Mouse (Mus musculus) midbrain, embryonic 15.5 days (tissue): Measurements from ENCODE around the gene Asprv1. TPM values are rescaled to one million over a fixed set of nuclear protein-coding genes. Genes with fewer than 3 reads are reported as not detected.

Experiments used
- ATAC-seq: fragments of 200-750 bp; cut with Nextera tagmentation; replicated peaks from 2 replicates; pipeline ENCODE4 v1.8.0; 2017; ENCODE audit warnings: moderate TSS enrichment
- H3K27ac ChIP-seq: fragments of 300-500 bp; sonication (generic); 2 replicates; pipeline ENCODE4 v1.5.1; 2015; ENCODE audit warnings: mild to moderate bottlenecking, inconsistent platforms
- H3K27me3 ChIP-seq: fragments of 300-500 bp; sonication (generic); replicated peaks from 2 replicates; pipeline ENCODE4 v1.6.1; 2015; ENCODE audit warnings: inconsistent platforms
- H3K36me3 ChIP-seq: fragments of 300-500 bp; sonication (generic); replicated peaks from 2 replicates; pipeline ENCODE4 v1.6.1; 2015; ENCODE audit warnings: inconsistent platforms
- H3K4me1 ChIP-seq: fragments of 300-500 bp; sonication (generic); 2 replicates; pipeline ENCODE4 v1.6.1; 2015; ENCODE audit warnings: inconsistent platforms
- H3K4me2 ChIP-seq: fragments of 300-500 bp; sonication (generic); 2 replicates; pipeline ENCODE4 v1.6.1; 2015; ENCODE audit warnings: inconsistent platforms, mild to moderate bottlenecking, moderate library complexity
- H3K4me3 ChIP-seq: fragments of 300-500 bp; sonication (generic); 2 replicates; pipeline ENCODE4 v1.5.1; 2015; ENCODE audit warnings: mild to moderate bottlenecking, inconsistent platforms
- H3K9ac ChIP-seq: fragments of 300-500 bp; sonication (generic); 2 replicates; pipeline ENCODE4 v1.6.1; 2015; ENCODE audit warnings: mild to moderate bottlenecking, inconsistent platforms
- H3K9me3 ChIP-seq: fragments of 300-500 bp; sonication (generic); 2 replicates; pipeline ENCODE4 v1.6.1; 2016; ENCODE audit warnings: inconsistent platforms
- WGBS: fragments of 180-500 bp; shearing (Covaris S2); methylation state at CpG from one replicate; pipeline ENCODE4 v1.1.7; 2015; ENCODE audit warnings: mixed read lengths; 5-methylcytosine and 5-hydroxymethylcytosine counted together
- polyA plus RNA-seq: library from polyadenylated mRNA; unstranded; fragments of >200 nt; fragmentation: Nextera tagmentation; extraction: Ambion mirVana; gene quantifications from 2 replicates; pipeline ENCODE4 v1.2.1, GENCODE M21; 2015

Gene Asprv1
- polyA plus RNA-seq = 0.47 and 1.7 TPM in 2 replicates

DNA sequence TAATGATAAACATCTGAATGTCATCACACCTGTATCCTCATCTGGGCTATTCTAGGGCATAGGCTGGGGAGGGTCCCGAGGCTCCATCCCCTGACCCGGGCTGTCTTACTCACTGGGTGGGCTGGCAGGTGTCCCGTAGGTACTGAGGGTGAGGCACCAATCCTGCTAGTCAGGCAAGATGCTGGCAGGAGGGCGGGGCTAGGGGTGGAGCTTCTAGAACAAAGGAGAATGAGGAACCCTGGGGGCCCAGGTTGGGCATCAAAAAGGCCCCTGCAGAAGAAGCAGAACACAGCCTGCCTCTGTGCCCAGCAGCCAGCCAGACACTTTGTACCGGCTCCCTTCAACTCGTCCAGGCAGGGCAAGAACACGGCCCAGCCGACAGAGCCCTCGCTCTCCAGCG is at the start of gene Asprv1:
TSS of gene Asprv1 (plus strand) at position 219 of the 400 bp plus-strand sequence.
- no peaks in the 10 kb centered on the region for H3K4me1 ChIP-seq
- H3K9me3 ChIP-seq = no peaks in the 10 kb centered on the region
- no peak for ATAC-seq
- no peaks in the 10 kb centered on the region for H3K27me3 ChIP-seq
- 45% methylated on average over 10 of the region's 10 CpGs for WGBS
- no peak within 1 kb of the TSS for H3K4me3 ChIP-seq
- no peak within 1 kb of the TSS for H3K9ac ChIP-seq
- H3K4me2 ChIP-seq = no peak within 1 kb of the TSS
- H3K36me3 ChIP-seq = no peaks in the 10 kb centered on the region
- H3K27ac ChIP-seq = no peak within 1 kb of the TSS

DNA sequence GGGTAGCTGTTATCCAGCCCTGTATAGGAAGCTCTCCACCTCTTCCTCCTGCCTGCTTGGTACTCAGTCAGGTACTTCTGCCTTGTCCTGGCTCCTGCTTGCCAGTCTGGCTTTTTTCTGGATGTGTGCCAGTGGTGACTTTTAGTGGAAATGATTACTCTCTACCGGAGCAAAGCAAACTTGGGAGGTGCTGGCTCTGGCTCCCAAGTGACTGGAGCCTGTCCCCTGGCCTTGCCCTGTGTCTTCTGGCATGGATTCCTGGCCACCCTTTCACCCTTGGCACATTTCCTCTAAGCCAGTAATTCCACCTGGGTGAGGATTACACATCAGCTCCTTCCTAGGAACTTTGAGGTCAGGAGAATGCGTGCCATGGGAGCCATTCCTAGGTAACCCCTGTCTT is 49.6 kb upstream of the Asprv1 start:
- no peaks in the 10 kb centered on the region for H3K9me3 ChIP-seq
- H3K4me2 ChIP-seq = no peak overlapping the region
- H3K27ac ChIP-seq = no peak overlapping the region
- WGBS = 87% methylated on average over 2 of the region's 2 CpGs
- H3K27me3 ChIP-seq = no peaks in the 10 kb centered on the region
- no peak overlapping the region for H3K4me3 ChIP-seq
- no peak overlapping the region for H3K9ac ChIP-seq
- ATAC-seq = no peak
- no peaks in the 10 kb centered on the region for H3K36me3 ChIP-seq
- H3K4me1 ChIP-seq = no peaks in the 10 kb centered on the region

DNA sequence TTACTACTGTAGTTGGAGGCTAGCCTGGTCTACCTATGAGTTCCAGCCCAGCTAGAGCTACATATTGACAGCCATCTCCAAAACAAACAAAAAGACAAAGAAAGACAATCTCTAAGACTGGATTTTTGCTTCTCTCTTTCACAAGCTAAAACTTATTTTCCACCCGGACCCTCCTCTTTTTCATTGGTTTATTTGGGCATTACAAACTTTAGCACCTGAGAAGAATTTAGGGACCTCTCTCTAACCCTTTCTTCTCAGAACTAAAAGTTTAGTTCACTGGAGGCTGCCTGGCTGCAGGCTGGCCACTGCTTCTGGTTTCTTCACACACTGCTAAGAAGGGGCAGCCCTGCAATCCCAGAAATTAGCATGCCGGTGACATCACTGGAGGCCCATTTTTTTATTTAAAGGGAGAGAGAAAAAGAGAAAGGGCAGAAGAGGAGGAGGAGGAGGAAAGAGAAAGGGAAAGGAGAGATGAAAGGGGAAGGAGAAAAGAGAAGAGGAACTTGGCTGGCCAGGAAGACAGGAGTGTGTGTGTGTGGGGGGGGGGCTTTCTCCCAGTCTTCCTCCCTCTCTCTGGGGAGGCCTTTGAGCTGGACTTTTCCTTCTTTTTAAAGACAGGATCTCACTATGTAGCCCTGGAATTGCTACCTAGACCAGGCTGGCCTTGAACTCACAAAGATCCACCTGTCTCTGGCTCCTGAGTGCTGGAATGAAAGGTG is 48.7 kb upstream of the Asprv1 start:
- ATAC-seq = no peak
- Histone ChIP-seq H3K4me3 (no peak overlapping the region), H3K36me3 (no peaks in the 10 kb centered on the region), H3K27ac (no peak overlapping the region), H3K4me1 (peaks cover 6% of the 10 kb centered on the region), H3K27me3 (no peaks in the 10 kb centered on the region), H3K9ac (no peak overlapping the region), H3K9me3 (no peaks in the 10 kb centered on the region), H3K4me2 (no peak overlapping the region)
- 55% methylated on average over 2 of the region's 2 CpGs for WGBS

DNA sequence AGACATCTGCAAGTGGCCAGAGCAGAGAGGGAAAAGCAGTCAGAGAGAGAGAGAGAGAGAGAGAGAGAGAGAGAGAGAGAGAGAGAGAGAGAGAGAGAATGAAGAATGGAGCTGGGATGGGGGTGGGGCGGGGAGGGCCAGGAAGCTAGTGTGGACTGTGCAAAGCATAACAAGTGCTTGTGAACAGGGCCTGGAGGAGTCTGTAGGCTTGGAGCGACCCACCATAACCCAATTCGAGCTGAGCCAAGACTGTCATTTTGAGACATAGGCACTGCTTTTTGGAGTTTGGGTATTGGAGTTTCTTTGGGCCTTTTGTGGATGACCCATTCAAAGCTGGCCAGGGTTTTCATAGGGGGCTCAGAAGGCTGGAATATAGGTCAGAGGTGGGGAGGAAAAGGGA is 48.0 kb upstream of the Asprv1 start:
- no peak overlapping the region for H3K27ac ChIP-seq
- no peaks in the 10 kb centered on the region for H3K27me3 ChIP-seq
- H3K9me3 ChIP-seq = no peaks in the 10 kb centered on the region
- H3K9ac ChIP-seq = no peak overlapping the region
- no peak overlapping the region for H3K4me3 ChIP-seq
- no peaks in the 10 kb centered on the region for H3K36me3 ChIP-seq
- no peak for ATAC-seq
- no peak overlapping the region for H3K4me2 ChIP-seq
- H3K4me1 ChIP-seq = peaks cover 13% of the 10 kb centered on the region
- 83% methylated on average over 3 of the region's 3 CpGs for WGBS

DNA sequence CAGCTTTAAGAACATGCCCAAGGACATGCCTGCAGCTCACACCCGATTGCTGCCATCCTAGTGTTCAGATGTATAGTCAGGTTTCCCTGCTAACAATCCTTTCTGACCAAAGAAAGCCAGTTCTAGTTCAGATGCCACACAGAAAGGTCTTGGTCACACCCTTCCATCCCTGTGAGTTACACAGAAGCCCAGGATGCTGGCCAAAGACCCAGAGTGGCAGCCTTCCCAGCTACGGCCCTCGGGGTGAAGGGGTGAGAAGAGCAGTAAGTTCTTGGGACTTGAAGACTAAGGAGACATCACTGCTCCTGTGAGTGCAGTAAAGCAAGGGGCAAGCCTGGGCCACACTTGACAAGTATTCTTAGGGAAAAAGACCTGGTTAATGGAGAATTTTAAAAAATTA is 44.8 kb upstream of the Asprv1 start:
- Histone ChIP-seq H3K36me3 (no peaks in the 10 kb centered on the region), H3K27me3 (no peaks in the 10 kb centered on the region), H3K4me2 (no peak overlapping the region), H3K27ac (no peak overlapping the region), H3K9me3 (no peaks in the 10 kb centered on the region), H3K9ac (no peak overlapping the region), H3K4me1 (peaks cover 22% of the 10 kb centered on the region), H3K4me3 (no peak overlapping the region)
- no peak for ATAC-seq
- 89% methylated on average over 3 of the region's 3 CpGs for WGBS

DNA sequence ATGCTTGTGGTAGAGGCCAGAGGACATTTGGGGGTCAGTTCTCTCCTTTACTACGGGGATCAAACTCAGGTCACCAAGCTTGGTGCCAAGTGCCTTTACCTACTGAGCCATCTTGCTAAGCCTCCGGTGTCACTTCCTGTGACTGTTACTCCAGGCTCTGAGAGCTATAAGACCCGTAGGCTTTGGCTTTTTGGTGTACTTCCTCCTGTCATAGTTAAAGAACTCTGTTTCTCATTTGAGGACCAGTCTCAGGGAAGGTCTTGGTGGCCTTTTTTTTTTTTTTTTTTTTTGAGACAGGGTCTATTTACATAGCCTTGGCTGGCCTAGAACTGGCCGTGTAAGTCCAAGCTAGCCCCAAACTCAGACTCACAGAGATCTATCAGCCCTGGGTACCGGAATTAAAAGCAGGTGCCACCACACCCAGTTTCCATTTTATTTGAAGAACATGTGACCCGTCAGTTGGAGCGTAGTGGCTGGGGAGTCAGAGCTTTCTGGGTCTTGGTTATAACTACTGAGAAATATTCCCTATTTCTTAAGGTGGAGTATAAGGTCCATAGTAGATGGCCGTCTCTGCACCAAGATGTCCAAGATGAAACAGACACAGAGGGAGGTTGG is 44.3 kb upstream of the Asprv1 start:
- H3K4me2 ChIP-seq = 0 out of 2 replicates have a peak overlapping the region, but pooled peaks have one; percentile 53
- H3K9ac ChIP-seq = no peak overlapping the region
- no peaks in the 10 kb centered on the region for H3K9me3 ChIP-seq
- no peaks in the 10 kb centered on the region for H3K36me3 ChIP-seq
- whole genome bisulfite sequencing = 92% methylated on average over 8 of the region's 8 CpGs
- no peaks in the 10 kb centered on the region for H3K27me3 ChIP-seq
- no peak for ATAC-seq
- peaks cover 22% of the 10 kb centered on the region for H3K4me1 ChIP-seq
- peak overlapping the region; percentile 90 for H3K27ac ChIP-seq
- H3K4me3 ChIP-seq = no peak overlapping the region

DNA sequence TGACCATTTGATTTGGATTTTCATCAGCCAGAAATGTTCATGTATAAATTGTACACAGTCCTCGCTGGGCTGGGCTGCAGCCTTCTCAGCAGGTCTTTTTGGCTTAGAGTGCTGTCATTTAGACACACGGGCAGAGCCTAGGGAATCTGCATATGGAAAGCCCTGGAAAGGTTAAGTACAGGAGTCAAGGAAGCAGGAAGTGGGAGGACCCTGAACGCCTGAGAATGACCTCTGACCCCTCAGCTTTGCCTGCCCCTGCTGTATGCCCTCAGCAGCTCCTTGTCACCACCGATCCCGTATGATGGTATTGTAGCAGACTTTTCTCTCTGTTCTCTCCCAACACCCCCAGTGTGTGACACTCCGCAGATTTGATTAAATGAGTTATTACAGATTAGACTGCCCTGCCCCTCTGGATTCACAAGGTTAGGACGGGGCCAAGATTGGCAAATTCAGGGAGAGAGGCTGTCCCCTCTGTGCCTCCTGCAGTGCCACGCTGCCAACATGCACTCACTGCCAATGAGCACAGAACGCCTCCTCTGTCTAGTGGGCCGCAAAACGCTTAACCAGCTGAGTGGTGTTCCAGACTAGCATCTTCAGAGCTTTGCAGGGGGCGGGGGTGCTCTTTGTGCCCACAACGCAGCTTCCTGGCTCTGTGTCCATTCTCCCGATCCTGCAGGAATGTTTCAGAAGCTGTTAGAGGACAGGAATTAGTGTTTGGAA is 43.5 kb upstream of the Asprv1 start:
- Histone ChIP-seq H3K27me3 (no peaks in the 10 kb centered on the region), H3K36me3 (no peaks in the 10 kb centered on the region), H3K27ac (peak overlapping the region; percentile 90), H3K4me2 (peak overlapping the region; percentile 53), H3K9me3 (no peaks in the 10 kb centered on the region), H3K9ac (peak overlapping the region; percentile 35), H3K4me3 (peak overlapping the region; percentile 32), H3K4me1 (peaks cover 22% of the 10 kb centered on the region)
- WGBS = 19% methylated on average over 14 of the region's 14 CpGs
- ATAC-seq = peak; percentile 81

DNA sequence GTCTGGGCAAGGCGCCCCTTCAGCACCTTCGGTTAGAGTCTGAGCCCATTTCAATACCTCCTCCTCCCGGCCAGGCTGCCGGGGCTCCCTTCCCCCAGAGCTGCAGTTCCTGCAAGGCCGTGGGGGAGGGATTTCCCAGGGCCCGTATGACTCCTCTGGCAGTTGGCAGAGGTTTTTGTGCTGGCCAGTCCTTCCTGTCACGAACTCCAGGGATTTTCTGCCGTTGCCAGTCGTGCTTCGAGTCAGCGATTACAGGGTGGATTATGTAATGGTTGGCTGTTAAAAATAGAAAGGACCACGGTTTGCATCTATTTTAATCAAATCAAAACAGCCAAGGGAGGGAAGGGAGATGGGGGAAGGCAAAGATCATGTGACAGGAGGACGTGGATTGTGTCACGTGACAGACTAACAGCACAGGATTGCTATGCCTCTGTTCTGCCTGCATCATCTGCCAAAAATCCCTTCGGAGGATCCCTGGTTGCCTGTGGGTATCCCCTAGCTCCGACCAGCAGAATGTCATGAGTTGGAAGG is 42.8 kb upstream of the Asprv1 start:
- WGBS = 0% methylated on average over 16 of the region's 16 CpGs
- Histone ChIP-seq H3K4me3 (peak overlapping the region; percentile 32), H3K9ac (peak overlapping the region; percentile 35), H3K9me3 (no peaks in the 10 kb centered on the region), H3K27me3 (no peaks in the 10 kb centered on the region), H3K4me1 (peaks cover 22% of the 10 kb centered on the region), H3K27ac (peak overlapping the region; percentile 90), H3K36me3 (no peaks in the 10 kb centered on the region), H3K4me2 (peak overlapping the region; percentile 53)
- peak; percentile 92 for ATAC-seq

DNA sequence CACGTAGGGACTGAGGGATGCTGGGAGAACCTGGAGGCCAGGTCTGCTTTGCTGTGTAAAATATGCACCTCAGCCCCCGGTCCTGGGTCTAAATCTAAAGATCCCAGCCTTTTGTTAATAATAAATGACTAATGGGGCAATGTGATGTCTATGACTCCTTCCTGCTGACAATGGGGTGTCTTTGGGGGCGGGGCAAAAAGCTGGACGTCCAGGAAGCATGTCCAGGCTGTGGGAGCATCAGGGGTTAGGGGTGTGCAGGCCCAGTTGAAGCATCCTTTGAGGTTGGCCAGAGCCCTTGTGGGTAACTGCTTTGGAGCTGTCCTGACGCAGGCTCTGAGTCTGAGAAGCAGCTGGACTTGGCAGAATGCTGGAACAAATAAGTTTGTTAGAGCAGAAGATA is 41.9 kb upstream of the Asprv1 start:
- no peaks in the 10 kb centered on the region for H3K27me3 ChIP-seq
- no peak overlapping the region for H3K4me3 ChIP-seq
- no peaks in the 10 kb centered on the region for H3K36me3 ChIP-seq
- H3K4me1 ChIP-seq = peaks cover 22% of the 10 kb centered on the region
- ATAC-seq = no peak
- no peak overlapping the region for H3K9ac ChIP-seq
- peak overlapping the region; percentile 90 for H3K27ac ChIP-seq
- 64% methylated on average over 5 of the region's 5 CpGs for WGBS
- no peak overlapping the region for H3K4me2 ChIP-seq
- no peaks in the 10 kb centered on the region for H3K9me3 ChIP-seq

DNA sequence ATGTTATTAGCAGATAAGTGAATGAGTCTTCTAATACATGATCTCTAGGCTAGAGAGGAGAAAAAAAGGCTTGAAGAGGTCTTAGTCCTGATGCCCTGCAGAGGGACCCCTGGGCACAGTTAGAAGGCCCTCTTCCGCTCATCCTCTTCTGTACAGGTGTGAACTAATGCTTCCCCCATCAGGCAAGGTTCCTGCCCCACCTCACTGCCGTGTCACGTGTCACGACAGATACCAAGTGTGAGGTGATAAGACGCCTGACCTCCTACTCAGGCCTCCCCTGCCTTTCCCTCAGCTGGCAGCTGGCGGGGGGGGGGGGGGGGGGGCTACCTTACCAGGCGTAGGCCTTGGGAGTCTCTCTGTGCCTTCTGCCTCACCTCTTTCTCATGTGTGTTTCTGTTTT is 39.5 kb upstream of the Asprv1 start:
- no peaks in the 10 kb centered on the region for H3K27me3 ChIP-seq
- no peak overlapping the region for H3K9ac ChIP-seq
- H3K27ac ChIP-seq = no peak overlapping the region
- H3K4me2 ChIP-seq = no peak overlapping the region
- ATAC-seq = no peak
- H3K4me1 ChIP-seq = peaks cover 22% of the 10 kb centered on the region
- WGBS = 83% methylated on average over 6 of the region's 7 CpGs
- no peaks in the 10 kb centered on the region for H3K9me3 ChIP-seq
- no peaks in the 10 kb centered on the region for H3K36me3 ChIP-seq
- H3K4me3 ChIP-seq = no peak overlapping the region

DNA sequence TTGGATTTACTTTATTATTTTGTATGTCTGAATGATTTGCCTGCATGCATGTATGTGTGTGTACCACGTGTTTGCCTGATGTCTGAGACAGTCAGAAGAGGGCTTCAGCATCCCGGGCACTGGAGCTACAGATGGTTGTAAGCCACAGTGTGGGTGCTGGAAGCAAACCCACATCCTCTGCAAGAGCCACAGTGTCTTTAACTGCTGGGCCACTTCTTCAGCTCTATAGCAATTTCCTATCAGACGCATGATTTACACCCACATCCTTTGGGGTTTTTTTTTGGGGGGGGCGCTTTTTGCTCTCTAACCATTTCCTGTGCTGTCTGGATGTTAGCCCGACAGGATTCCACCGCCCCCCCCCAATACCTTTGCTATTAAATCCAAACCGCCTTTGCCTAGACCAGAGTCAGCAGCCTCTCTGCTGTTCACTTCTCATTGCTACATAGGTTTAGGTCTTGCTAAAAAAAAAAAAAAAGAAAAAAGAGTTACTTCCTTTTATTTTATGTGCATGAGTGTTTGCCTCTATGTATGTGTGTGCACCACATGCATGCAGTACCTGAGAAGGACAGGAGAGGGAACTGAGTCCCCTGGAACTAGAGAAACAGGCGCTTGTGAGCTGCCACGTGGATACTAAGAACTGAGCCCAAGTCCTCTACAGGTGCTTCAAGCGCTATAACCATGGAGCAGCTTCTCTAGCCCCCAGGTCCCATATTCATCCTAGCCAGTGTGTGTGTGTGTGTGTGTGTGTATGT is 34.6 kb upstream of the Asprv1 start:
- no peak overlapping the region for H3K9ac ChIP-seq
- H3K27ac ChIP-seq = no peak overlapping the region
- H3K4me3 ChIP-seq = no peak overlapping the region
- H3K36me3 ChIP-seq = no peaks in the 10 kb centered on the region
- H3K4me1 ChIP-seq = no peaks in the 10 kb centered on the region
- WGBS = 90% methylated on average over 10 of the region's 10 CpGs
- H3K4me2 ChIP-seq = no peak overlapping the region
- ATAC-seq = no peak
- no peaks in the 10 kb centered on the region for H3K9me3 ChIP-seq
- no peaks in the 10 kb centered on the region for H3K27me3 ChIP-seq

DNA sequence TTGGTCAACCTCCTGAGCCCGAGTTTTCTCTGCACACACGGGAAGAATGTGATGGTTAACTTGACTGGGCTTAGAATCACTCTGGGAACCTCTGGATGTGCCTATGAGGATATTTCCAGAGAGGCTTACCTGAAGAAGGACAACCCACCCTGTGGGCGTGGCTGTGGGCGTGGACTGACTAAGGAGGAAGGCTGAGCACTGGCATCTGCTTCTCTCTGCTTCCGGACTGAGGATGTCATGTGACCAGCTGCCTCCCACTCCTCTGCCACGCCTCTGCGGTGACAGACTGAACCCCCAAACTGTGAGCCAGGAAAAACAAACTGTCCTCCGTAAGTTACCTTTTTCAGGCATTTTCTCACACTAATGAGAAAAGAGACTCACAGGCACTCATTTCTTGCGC is 33.3 kb upstream of the Asprv1 start:
- H3K4me1 ChIP-seq = no peaks in the 10 kb centered on the region
- H3K9ac ChIP-seq = no peak overlapping the region
- WGBS = 21% methylated on average over 9 of the region's 9 CpGs
- H3K27me3 ChIP-seq = no peaks in the 10 kb centered on the region
- H3K4me2 ChIP-seq = peak overlapping the region; percentile 21
- no peak overlapping the region for H3K27ac ChIP-seq
- H3K9me3 ChIP-seq = no peaks in the 10 kb centered on the region
- no peaks in the 10 kb centered on the region for H3K36me3 ChIP-seq
- ATAC-seq = no peak
- H3K4me3 ChIP-seq = peak overlapping the region; percentile 7; the same call in 1 of the 2 replicates
